Mouse (Mus musculus): ENCODE results near the gene Ube2l6.

Gene Ube2l6

DNA sequence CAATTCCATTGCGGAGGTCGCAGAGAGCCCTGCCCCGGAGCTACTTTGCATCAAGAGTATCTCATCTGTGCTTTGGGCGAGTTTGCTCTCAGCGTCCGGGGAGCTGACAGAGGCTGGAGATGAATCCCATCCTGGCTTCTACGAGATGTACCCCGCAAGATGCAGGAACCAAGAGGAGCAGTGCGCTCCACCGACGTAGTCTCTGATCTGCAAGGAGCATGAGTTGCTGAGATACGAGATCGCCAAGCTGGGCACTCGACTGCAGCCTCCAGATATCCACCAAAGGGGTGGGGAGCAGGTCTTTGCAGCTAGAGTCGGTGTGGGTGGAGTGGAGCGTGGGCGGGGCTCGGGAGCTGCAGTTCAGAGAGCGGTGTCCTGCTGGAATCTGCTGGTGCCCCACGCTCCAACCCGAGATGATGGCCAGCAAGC lies at the start of gene Ube2l6:
Gene Ube2l6, plus strand, starts transcription at position 336 of the 429 bp plus-strand sequence.
- DNase-seq: peak; percentile 58

DNA sequence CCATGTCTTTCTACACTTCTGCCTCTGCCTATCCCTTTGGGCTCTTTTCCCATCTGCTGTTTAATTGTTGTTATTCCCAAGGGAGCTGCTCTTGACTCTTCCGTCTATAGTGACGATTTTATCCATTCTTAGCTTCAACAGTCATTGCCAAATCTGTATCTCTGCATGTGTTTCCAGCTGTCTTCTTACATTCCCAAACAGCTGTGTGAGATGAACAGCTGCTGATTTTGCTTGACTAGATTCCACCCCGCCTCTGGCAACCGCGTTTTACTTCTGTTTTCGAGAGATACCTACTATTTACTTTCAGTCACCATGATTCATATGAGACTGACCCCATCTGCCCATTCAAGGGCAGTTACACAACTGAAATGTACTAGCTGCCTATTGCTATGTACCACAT lies 48.5 kb upstream of the Ube2l6 start:
- no peak for DNase-seq

DNA sequence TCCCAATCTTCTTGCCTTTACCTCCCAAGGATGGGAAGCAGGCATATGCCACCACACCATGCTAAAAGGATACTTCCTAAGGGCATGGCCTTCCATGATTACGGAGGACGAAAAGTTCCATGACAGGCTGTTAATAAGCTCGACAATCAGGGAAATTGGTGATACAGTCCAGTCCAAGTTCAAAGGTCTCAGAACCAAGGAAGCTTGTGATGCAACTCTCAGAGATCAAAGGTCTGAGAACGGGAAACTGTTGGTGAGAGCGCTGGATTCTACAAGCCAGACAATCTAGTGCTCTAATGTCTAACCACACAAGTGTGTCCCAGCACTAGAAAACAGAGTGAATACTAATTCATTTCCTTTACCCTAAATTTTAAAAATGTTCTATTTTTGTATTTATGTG lies 42.4 kb upstream of the Ube2l6 start:
- no peak for DNase-seq

DNA sequence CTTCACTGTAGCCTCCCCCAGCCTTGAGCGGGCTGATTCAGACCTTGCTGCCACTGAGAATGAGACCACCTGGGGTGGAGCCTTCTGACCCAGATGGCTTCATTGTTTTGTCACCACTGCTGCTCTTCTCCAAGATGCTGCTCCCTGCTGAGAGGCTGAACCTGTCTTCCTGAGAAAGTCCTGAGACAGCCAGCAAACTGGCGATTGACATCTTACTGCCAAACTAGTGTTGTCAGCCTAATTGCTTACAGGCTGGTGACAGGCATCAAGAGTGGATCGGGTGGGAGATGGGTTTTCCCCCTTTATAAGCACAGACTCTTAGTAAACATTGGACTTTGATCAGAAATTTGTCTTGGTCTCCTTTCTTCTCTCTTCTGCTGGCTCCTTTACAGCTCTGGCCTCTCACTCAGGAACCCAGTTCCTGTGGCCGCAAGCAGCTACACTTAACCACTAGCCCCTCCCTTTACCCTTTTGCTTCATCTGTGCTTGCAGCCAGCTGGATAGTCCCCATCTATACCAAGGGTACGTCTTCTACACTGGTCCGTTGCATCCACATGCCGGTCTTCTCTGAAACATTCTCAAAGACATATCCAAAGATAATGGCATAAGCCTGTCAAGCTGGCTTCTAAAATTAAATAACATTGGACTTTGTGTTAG lies 41.5 kb upstream of the Ube2l6 start:
- DNase-seq: no peak

DNA sequence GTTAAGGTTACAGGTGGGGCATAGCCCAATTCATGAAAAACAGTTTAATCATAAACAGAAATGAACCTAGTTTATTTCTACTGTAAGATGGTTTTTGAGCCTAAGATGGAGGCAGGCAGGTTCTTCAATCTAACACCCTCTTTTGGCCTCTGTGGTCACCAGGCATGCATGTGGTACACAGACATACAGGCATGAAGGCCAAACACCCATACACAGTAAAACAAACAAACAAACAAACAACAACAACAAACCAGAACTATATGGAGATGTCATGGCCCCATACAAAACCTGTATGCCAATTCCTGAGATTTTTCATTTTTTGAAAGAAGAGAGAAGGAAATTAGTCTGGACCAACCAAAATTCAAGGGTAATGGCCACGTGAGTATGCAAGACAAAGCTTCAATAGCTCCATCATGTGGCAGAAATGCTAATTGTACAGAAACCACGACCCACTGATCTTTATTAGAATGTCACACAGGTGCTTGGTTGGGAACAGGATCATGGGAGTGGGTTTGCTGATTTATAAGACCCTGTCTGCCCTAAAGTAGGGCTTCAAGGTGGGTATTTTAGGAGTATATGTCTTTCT lies 40.0 kb upstream of the Ube2l6 start:
- no peak for DNase-seq

DNA sequence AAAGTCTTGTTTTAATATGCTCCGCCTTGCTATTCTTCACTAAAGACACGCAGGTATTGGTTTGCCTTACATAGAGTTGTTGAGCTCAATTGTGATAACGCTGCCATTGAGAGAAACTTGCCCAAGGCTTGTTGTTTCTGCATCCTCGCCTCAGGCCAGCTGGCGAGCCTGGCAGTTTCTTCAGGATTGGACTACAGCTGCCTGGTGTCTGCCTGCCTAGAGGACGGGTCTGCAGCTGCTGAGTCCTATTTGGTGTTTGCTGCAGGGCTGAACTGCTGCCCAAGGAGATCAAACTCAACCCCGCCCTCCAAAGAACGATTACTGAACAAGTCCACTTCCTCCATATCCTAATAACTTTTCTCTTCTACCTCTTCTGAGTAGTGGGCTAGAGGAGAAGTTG lies 37.9 kb upstream of the Ube2l6 start:
- no peak for DNase-seq

DNA sequence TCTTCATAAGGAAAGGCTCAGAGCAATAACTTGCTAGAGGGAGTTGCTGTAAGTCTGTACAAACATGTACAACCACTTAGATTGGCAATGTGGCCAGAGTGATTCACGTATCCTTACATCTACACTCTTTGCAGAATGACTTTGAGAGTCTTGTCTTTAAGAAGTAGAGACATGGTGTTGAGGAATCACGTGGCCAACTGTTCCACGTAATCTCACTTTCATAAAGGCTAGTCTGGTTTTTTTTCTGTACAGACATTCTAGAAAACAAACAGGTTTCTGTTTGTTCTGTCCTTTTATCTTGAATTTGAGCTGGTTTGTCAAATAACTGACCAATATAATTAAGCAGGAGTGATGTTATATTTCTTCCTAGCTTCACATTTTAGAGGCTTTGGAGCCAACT lies 37.3 kb upstream of the Ube2l6 start:
- no peak for DNase-seq

DNA sequence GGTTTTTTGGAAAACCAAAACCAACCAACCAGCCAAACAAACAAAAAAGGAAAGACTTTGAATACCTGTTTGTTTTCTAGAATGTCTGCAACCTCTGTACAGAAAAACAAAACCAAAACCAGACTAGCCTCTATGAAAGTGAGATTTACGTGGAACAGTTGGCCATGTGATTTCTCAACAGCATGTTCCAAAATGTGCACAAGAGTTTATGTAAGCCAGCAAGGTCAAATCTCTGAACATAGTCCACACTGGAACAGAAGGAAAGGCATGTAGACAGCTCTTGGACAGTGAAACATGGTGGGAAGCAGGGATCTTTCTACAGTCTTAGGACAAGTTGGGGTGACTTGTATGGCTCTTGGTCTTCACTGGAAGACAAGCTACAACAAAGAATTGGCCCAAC lies 36.8 kb upstream of the Ube2l6 start:
- DNase-seq: no peak

DNA sequence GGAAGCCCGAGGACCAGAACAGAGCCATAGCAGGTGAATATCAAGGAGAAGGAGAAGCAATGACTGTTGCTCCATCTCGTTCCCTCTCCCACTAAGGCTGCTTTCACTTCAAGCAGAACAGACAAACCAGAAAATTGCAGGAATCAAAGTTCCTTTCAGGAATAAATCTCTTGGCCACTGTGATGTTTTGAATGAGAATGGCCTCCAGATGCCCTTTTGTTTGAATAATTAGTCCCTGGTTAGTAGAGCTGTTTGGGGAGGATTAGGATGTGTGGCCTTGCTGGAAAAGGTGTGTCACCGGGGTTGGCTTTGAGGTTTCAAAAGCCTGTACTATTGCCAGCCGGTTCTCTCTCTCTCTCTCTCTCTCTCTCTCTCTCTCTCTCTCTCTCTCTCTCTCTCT lies 36.3 kb upstream of the Ube2l6 start:
- DNase-seq: no peak

DNA sequence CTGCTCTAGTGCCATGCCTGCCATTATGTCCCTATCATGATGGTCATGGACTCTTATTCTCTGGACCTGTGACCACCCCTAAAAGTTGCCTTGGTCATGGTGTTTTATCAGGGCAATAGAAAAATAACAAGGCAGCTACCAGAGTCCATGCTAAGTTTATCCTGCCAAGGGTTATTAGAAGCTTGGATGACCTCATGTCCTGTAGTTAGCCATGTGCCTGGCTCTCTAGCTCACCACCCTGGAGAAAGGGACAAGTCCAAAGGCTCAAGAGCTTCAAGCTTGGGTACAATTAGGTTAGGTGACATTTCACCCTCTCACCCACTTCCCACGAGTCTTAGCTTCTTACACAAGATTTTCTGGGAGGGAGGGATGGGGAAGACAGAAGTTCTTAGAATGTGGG lies 35.8 kb upstream of the Ube2l6 start:
- DNase-seq: no peak

DNA sequence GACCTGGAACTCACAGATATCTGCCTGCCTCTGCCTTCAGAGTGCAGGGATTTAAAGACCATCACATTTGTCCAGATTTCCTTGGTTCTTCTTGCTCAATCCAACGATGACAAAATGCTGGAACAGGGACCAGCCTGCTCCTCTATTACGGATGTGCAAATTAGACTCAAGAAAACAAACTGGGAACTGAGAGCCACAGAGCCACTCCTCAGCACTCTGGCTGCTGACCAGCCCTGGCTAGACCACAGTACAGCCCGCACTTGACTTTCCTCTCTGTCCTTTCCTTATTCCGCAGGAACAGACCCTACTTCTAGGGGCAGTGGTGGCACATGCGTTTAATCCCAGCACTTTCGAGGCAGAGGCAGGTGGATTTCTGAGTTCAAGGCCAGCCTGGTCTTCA lies 28.1 kb upstream of the Ube2l6 start:
- no peak for DNase-seq

DNA sequence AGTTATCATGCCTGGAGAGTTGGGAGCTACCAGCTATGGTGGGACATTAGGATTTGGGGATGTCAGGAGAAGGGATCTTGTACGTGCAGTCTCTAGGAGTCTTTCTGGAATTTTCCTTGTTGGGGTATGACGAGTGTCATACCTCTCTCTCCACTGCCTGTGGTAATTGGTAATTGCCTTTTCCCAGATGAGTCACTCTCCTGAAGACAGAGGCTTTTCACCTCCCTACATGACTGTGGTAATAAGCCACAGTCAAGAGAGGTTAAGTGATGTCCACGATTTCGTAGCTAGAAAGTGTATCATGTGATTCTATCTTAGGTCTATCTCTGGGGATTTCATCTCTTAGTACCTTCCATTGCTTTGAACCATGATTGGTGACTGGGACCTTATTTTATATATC lies 26.2 kb upstream of the Ube2l6 start:
- no peak for DNase-seq

DNA sequence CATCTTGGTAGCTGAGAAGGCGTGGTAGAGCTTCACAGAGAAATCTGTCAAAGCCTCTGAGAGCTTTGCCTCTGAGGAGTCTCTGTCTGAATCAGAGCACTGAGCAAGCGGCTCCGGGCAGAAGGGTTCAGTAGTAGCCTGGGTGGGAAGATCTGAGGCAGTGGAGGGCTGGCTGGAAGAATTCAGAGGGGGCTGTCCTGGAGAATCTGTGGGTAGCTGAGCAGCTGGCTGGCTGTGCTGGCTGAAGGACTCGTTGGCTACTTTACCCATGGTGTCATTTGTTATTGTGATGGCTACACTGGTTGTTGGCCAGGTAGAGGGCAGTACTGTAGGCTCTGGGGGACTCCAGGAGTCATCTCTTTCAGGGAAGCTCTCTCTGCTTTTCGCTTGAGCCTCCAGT lies 25.4 kb upstream of the Ube2l6 start:
- DNase-seq: no peak

DNA sequence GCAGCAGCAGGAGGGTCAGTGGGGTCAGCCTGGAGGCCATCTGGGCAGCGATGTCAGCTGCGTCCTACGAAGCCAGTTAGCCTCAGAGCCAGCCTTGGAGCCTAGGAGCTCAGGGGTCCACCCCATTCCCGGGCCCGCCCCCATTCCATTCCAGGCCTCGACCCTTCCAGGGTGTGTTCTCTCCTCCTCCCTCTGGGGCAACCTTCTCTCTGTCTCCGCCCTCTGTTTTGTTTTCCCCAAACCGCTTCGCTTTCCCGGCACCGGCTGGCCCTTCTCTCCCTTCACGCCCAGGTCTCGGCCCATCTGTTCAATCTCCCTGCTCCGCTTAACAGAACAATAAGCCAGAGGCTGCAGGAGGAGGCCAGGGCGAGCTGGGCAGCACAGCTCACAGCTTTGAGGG lies 23.9 kb upstream of the Ube2l6 start:
- no peak for DNase-seq

DNA sequence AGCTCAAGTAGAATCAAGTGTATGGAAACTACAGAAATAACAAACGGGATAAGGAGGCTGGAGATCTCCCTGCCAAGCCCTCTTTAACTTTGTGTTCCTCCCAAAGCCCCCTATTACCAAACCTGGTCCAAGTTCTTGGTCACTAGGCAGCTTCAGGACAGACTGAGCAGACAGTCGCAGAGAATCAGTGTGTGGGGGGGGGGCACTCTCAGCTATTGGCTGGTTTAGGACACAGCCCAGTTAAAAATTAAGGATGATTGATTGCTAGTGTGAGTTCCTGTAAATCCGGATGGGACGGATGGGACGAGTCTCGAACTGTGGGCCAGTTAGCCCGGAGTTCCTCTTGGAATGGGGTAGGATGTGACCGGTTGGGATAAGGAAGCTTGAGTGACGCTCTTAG lies 23.4 kb upstream of the Ube2l6 start, which contains the start of gene Serping1:
Gene Serping1, minus strand, starts transcription at position 204 of the 400 bp plus-strand sequence.
- no peak for DNase-seq

DNA sequence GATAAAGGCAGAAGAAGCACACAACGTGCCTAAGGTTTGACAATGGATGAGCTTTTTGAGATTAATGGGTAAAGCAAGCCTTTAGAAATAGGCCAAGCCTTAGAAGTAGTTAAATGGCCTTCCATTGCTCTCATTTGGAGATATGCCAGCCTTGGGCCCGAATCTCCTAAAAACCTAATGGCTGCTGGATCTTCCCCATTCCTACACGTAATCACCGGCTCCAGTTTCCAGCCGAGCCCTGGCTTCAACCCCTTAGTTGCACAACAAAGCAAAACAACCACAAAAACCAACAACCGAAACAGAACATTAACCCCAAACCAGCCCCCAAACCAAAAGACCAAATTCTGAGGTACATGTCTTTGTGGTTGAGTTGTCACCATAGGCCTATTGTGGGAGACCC lies 23.0 kb upstream of the Ube2l6 start:
- no peak for DNase-seq

DNA sequence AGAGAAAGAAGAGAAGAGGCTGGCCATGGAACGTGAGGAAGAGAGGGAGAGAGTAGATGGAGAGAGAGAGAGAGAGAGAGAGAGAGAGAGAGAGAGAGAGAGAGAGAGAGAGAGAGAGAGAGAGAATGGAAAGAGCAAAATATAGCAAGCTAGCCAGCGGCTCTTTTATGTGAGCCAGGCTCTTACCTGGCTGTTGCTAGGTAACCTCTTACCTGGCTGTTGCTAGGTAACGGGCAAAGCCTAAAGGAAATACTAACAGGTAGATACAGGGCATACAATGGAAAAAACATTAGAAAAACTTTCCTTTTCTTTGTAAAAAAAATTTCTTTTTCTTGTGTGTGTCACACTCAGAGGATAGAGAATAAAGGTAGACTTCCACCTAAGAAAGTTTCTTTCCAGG lies 20.9 kb upstream of the Ube2l6 start:
- DNase-seq: no peak

DNA sequence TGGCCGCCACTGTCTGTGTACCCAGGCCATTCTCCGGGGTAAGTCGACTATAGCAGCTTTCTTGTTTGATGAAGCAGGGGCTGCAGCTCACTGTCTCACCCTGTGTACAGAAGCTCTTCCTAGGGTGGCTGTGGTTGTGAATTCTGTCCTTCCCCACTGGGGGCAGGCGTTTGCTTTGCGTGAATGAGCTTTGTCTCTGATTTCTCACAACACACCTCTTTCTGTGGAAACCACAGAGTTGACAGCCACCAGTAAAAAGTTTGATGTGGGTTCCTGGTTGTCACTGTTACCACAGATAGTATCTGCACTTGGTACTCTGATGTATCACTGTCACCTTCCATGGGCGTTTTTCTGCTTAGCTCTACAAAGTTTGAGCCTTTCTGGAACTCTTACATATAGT lies 19.4 kb upstream of the Ube2l6 start:
- peak; percentile 67 for DNase-seq

DNA sequence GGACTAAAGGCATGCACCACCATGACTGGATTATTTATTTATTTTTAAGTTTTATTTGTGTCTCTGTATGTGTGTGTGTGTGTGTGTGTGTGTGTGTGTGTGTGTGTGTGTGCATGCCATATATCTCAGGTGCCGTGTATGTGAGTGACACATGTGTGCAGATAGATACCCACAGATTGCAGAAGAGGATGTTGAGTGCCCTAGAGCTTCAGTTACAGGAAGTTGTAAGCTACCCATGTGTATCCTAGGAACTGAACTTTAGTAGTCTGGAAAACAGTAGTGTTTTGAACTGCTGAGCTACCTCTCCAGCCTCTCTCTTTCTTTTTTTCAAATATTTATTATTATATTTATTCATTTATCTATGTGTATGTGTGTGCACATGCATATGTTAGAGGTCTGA lies 15.3 kb upstream of the Ube2l6 start:
- DNase-seq: no peak

DNA sequence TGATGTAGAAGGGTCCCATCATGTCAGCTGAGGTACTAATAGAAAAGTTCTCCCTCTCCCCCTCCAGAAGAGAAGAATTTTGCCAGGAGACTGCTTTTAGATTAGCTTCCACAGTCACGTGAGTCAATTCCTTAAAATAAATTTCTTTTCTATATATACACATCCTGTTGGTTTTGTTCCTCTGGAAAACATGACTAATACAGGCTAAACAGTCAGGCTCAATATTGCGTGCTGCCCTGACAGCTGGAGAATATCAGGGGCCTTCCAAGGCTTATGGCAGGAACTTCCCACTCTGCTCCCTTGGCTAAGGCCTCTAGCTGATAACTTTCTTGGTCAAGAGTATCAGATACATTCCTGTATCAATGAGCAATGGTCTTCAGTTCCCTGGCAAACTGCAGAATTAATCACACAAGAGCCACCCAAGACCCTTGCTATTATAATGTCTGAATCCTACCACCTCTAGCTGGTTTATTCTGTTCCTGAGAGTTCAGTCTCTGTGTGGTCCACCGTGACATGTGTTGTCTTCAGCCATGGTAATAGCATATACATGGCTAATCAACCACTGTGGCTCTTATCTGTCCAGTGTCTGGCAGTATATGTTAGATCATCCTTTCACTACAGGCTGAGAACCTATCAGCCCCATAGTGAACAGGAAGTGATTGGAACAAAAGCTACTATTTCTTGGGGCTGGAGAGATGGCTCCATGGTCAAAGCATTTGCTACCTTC lies 14.6 kb upstream of the Ube2l6 start:
- no peak for DNase-seq

DNA sequence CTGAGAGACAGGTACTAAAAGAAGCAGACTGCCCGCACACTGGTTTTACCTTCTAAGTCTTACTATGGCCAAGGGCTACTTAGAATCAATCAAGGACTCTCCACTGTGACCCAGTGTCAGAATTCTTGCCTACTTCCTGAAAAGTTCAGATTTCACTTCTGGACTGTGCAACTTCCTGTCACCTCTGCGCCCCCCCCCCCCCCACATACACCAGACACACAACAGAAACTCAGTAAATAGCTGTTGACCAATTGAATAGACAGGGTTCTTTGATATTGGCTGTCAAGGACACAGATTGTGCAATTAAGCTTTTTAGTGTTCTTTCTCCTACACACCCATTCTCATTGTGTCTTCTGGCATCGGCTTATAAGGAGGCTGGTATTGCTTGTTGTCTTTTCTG lies 10.3 kb upstream of the Ube2l6 start:
- DNase-seq: no peak

DNA sequence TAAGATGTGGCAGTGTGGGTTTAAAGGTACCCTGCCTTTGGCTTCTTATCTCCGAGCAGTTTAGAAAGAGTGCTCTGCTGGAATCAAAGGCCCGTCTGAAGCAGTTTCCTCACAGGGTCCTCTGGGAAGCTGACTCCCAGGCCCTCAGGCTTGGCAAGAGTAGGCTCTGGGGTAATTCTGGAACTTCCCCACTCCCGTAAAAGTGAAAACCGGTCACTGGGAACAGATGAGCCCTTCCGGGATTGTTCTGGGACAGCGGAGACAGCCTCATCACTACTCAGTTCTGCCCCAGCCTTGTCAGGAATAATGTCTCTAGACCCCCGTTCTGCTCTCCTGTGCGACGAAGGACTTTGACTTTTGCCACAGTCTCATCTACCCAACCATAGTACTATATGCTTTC lies 8.2 kb upstream of the Ube2l6 start:
- DNase-seq: no peak

DNA sequence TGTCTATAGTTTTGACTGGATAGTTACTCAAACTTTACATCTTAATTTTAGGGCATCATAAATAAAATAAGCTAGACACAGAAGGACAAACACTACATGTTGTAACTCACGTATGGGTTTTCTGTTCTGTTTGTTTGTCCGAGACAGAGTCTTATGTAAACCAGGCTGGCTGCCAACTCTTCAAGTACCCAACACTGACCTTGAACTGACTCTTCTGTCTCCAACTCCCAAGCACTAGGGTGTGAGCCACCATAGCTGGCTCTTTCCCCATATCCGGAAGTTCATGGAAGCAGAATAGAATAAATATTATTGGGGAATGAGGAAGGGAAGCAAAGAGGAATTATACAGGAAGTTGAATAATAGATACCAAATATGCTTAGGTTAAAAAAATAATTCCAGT lies 6.1 kb upstream of the Ube2l6 start:
- DNase-seq: no peak

DNA sequence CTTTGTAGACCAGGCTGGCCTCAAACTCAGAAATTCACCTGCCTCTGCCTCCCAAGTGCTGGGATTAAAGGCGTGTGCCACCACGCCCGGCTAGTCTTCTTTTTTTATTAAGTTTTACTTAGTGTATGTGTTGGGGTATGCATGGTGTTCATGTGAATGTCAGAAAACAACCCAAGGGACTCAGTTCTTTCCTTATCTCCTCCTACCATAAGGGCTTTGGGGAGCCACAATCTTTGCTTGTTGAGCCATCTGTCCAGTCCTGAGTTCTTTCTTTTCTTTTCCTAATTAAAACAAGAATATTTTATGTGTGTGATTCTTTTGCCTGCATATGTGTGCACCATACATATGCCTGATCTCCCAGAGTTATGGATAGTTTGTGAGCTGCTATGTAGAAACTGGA lies 5.5 kb upstream of the Ube2l6 start:
- no peak for DNase-seq

DNA sequence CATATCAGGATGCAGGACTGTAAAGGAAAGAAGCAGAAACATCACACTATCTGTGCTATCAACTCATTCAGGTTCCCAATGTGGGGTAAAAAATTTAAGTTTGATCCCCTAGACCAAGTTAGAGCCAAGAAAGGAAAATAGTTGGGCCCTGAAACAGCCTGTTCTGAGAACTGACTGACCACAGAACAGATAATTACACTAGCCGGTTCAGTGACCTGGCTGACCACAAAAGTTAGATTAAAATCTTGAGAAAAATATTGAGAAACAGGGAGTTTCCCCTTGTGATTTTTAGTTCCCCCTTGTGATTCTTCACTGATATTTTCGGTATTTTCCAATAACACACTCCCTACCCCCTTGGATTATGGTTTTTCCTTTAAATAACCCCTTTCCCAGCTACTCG lies 4.8 kb upstream of the Ube2l6 start:
- no peak for DNase-seq

Measured in thymus, postnatal 4 days (tissue).